Mouse (Mus musculus): ENCODE measurements around the gene Pdzd4.

DNA sequence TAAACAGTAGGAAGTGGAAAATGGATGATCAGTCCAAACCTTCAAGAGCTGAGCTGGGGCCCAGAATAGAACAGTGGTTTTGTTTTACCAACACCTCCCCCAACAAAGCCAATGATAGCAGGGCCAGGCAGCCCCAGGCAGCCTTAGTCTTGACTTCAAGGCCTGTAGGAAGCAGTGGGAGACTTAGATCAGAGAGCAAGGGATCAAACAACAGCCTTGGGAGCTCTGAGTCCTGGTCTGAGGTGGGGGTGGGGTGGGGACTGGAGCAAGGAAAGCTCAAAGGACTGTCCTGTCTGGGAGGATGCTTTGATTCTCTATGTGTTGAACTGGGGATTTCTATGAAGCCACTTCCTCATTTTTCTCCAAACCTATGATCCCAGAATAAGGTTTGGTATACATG is 46.7 kb upstream of the Pdzd4 start:
- TF ChIP-seq CTCF (IDR thresholded peaks at IDR 0.05; ENCODE audit: low read depth, low read length) (no peak), POLR2A (IDR thresholded peaks at IDR 0.05; ENCODE audit: extremely low read depth, insufficient read depth, low read length) (no peak)

All from liver, adult 2 months (tissue).